In genomic region chr15:67944330-67945082, GRCm38 (mm10) we compare ENCODE assay signal across 21 mouse cellular contexts.
"Had no signal": no experiment of that assay in that cellular context is flagged by ENCODE, and none has a peak within 500 bp of the region (broad histone marks: within the 10 kb centered on the region; RNA-seq: fewer than 3 reads in every experiment).

No protein-coding gene starts in this region.

- H3K4me3 ChIP-seq: layer of hippocampus, adult 2 months; limb, embryonic 10.5 days; limb, embryonic 13.5 days had no signal

- H3K9ac ChIP-seq: limb, embryonic 13.5 days; liver, embryonic 14.5 days; liver, postnatal 0 days had no signal

- H3K27ac ChIP-seq: layer of hippocampus, adult 2 months; limb, embryonic 10.5 days; limb, embryonic 13.5 days; liver, embryonic 14.5 days; stomach, postnatal 0 days had no signal

- H3K4me1 ChIP-seq: limb, embryonic 10.5 days; limb, embryonic 13.5 days had no signal

- H3K4me2 ChIP-seq: limb, embryonic 13.5 days; liver, embryonic 11.5 days; midbrain, embryonic 11.5 days had no signal

- DNase-seq: kidney, adult 18-20 months; kidney, adult 9 months; kidney, postnatal 14 days; layer of hippocampus, adult 9-11 months; liver, postnatal 0 days; midbrain, embryonic 14.5 days; right cerebral cortex, adult 18-20 months; right cerebral cortex, postnatal 14 days; right cerebral cortex, postnatal 4 days; thymus, adult 2 months; thymus, postnatal 14 days; thymus, postnatal 4 days had no signal

- ATAC-seq: inflammation-experienced regulatory T-cells, adult 6 months; intestine, embryonic 16.5 days; liver, postnatal 0 days had no signal

- H3K9me3 ChIP-seq: limb, embryonic 10.5 days; limb, embryonic 13.5 days had no signal

- H3K27me3 ChIP-seq: limb, embryonic 13.5 days had no signal

- H3K36me3 ChIP-seq: limb, embryonic 10.5 days; limb, embryonic 13.5 days had no signal
